Mouse (Mus musculus) spleen, adult 2 months (tissue): ENCODE measurements at regions not wholly inside any gene's neighbourhood (a gene's known extent, or its start where the extent isn't known, plus 50 kb on each side); places are given as distances from the start of the nearest gene placed in this dataset.

ENCODE experiments used
- CTCF ChIP-seq: fragments of 200-500 bp; IDR thresholded peaks from 2 replicates; pipeline ENCODE4 v1.5.1; 2011; ENCODE audit warnings: mild to moderate bottlenecking, inconsistent platforms; ENCODE audit not compliant: insufficient read depth, insufficient read length, insufficient replicate concordance; ENCODE audit errors: extremely low read depth
- POLR2A ChIP-seq: fragments of 200-500 bp; IDR thresholded peaks from 2 replicates; pipeline ENCODE4 v1.6.1; 2011; ENCODE audit warnings: low read depth, low read length, inconsistent platforms

- TF ChIP-seq CTCF (no peak), POLR2A (no peak)
These were observed 133.8 kb downstream of the Cyp26a1 start for GRCm38 (mm10) chr19:37831406-37831805.
